In the genomic region with DNA sequence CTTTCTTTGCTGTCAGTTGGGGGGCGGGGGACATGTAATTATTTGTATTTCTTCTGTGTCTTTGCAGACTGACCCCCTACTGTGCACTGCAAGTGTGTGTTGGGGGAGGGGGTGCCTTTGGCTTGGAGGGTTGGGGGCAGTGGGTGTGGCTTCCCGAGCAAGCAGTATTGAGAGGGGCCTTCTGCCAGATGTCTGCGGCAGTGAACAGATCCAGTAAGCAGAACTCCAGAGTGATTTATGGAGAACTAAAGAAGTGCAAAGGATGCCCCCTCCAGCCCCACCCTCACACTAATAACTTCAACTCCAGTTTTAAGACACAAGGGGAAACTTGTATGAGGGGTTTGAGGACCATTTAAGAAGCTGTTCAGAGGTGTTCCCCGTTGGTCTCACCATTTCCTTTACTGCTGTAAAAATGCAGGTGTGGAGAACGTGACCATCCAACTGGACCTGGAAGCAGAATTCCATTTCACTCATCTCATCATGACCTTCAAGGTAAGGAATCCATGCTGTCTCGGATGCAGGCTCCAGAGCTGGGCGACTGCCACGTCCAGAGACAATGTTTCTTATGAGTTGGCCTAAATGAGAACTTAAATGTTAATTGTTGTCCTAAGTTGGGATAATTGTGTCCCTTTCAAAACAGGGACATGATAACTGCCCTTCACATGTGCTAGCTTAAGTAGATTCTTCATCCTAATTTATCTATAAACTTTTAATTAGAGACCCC, we compare ENCODE assay signal across 14 mouse cellular contexts. TPM values are rescaled to one million over a fixed set of nuclear protein-coding genes. Genes with fewer than 3 reads are reported as not detected.
A peak's percentile ranks its signal among the peaks of the same experiment; 100 is the strongest.
DNase-seq lines count a peak whose midpoint lies in the region; ATAC-seq lines count a peak whose summit lies in the region.
"Had no signal": no experiment of that assay in that cellular context is flagged by ENCODE, and none has a peak within 500 bp of the region (broad histone marks: within the 10 kb centered on the region; RNA-seq: fewer than 3 reads in every experiment).

No protein-coding gene starts in this region.

- 0 out of 2 replicates have a peak, but pooled peaks have one; percentile 8 for ATAC-seq in heart, embryonic 16.5 days (replicated peaks; ENCODE audit: extremely low read depth, insufficient read depth, low FRiP score)
- peak; percentile 30 for ATAC-seq in lung, embryonic 16.5 days (ENCODE audit: low read depth)
- ATAC-seq in embryonic facial prominence, embryonic 13.5 days (ENCODE audit: insufficient number of reproducible peaks, insufficient read depth, low FRiP score, low TSS enrichment, low read depth), result no peak
- ATAC-seq in stomach, embryonic 14.5 days (ENCODE audit: insufficient number of reproducible peaks, insufficient read depth, low FRiP score, low read depth), result peak; percentile 7; the same call in 1 of the 2 replicates
- no peak for ATAC-seq in hindbrain, embryonic 12.5 days (ENCODE audit: low FRiP score)

- peak overlapping the region; percentile 0; the same call in 1 of the 2 replicates for H3K9ac ChIP-seq in heart, embryonic 16.5 days (ENCODE audit: low read length)
- H3K9ac ChIP-seq in lung, embryonic 16.5 days (ENCODE audit: low read length), result peak overlapping the region; percentile 37; the same call in 1 of the 2 replicates
- H3K9ac ChIP-seq in embryonic facial prominence, embryonic 13.5 days, result 0 out of 2 replicates have a peak overlapping the region, but pooled peaks have one; percentile 1
- no peak overlapping the region for H3K9ac ChIP-seq in stomach, embryonic 14.5 days (replicated peaks; ENCODE audit: low read depth, low read length)
- no peak overlapping the region for H3K9ac ChIP-seq in hindbrain, embryonic 12.5 days

- H3K36me3 ChIP-seq in heart, embryonic 16.5 days (ENCODE audit: control insufficient read depth, insufficient read depth), result peaks cover 57% of the 10 kb centered on the region
- peaks cover 36% of the 10 kb centered on the region for H3K36me3 ChIP-seq in lung, embryonic 16.5 days (ENCODE audit: control insufficient read depth, insufficient read depth, low read length)
- peaks cover 75% of the 10 kb centered on the region for H3K36me3 ChIP-seq in embryonic facial prominence, embryonic 13.5 days
- peaks cover 74% of the 10 kb centered on the region for H3K36me3 ChIP-seq in stomach, embryonic 14.5 days (ENCODE audit: control insufficient read depth, insufficient read depth, low read length)
- H3K36me3 ChIP-seq in hindbrain, embryonic 12.5 days, result no peaks in the 10 kb centered on the region

- H3K9me3 ChIP-seq in heart, embryonic 16.5 days (replicated peaks; ENCODE audit: control insufficient read depth, low read length), result no peaks in the 10 kb centered on the region
- H3K9me3 ChIP-seq in lung, embryonic 16.5 days (ENCODE audit: control insufficient read depth, low read length), result no peaks in the 10 kb centered on the region
- H3K9me3 ChIP-seq in embryonic facial prominence, embryonic 13.5 days, result no peaks in the 10 kb centered on the region
- H3K9me3 ChIP-seq in stomach, embryonic 14.5 days (ENCODE audit: control insufficient read depth, low read depth, low read length), result no peaks in the 10 kb centered on the region
- H3K9me3 ChIP-seq in hindbrain, embryonic 12.5 days (replicated peaks), result no peaks in the 10 kb centered on the region

- no peak overlapping the region for H3K4me3 ChIP-seq in heart, embryonic 16.5 days (ENCODE audit: low read length)
- 0 out of 2 replicates have a peak overlapping the region, but pooled peaks have one; percentile 17 for H3K4me3 ChIP-seq in lung, embryonic 16.5 days (ENCODE audit: low read length)
- no peak overlapping the region for H3K4me3 ChIP-seq in embryonic facial prominence, embryonic 13.5 days
- 0 out of 2 replicates have a peak overlapping the region, but pooled peaks have one; percentile 3 for H3K4me3 ChIP-seq in stomach, embryonic 14.5 days (ENCODE audit: low read depth, low read length)
- H3K4me3 ChIP-seq in hindbrain, embryonic 12.5 days, result no peak overlapping the region

- peaks cover 56% of the 10 kb centered on the region for H3K4me1 ChIP-seq in heart, embryonic 16.5 days (ENCODE audit: control insufficient read depth, insufficient read depth, low read length)
- peaks cover 51% of the 10 kb centered on the region for H3K4me1 ChIP-seq in lung, embryonic 16.5 days (replicated peaks; ENCODE audit: control insufficient read depth, insufficient read depth, low read length)
- H3K4me1 ChIP-seq in embryonic facial prominence, embryonic 13.5 days, result peaks cover 68% of the 10 kb centered on the region
- peaks cover 64% of the 10 kb centered on the region for H3K4me1 ChIP-seq in stomach, embryonic 14.5 days (ENCODE audit: control insufficient read depth, insufficient read depth, low read length)
- H3K4me1 ChIP-seq in hindbrain, embryonic 12.5 days, result peaks cover 9% of the 10 kb centered on the region

- H3K27me3 ChIP-seq in heart, embryonic 16.5 days (ENCODE audit: control insufficient read depth, insufficient read depth, low read length), result no peaks in the 10 kb centered on the region
- no peaks in the 10 kb centered on the region for H3K27me3 ChIP-seq in lung, embryonic 16.5 days (ENCODE audit: control insufficient read depth, insufficient read depth, low read depth, low read length)
- no peaks in the 10 kb centered on the region for H3K27me3 ChIP-seq in embryonic facial prominence, embryonic 13.5 days
- no peaks in the 10 kb centered on the region for H3K27me3 ChIP-seq in stomach, embryonic 14.5 days (ENCODE audit: control insufficient read depth, insufficient read depth, low read length)
- peaks cover 7% of the 10 kb centered on the region for H3K27me3 ChIP-seq in hindbrain, embryonic 12.5 days

- no peak for DNase-seq in heart, postnatal 14 days
- no peak for DNase-seq in lung, postnatal 14 days
- no peak for DNase-seq in layer of hippocampus, adult 11-12 months (ENCODE audit: low spot score)
- DNase-seq: cerebellum, adult 9-10 months had no signal

- H3K4me2 ChIP-seq in heart, embryonic 16.5 days (ENCODE audit: low read depth, low read length), result 0 out of 2 replicates have a peak overlapping the region, but pooled peaks have one; percentile 17
- H3K4me2 ChIP-seq in lung, embryonic 16.5 days (ENCODE audit: low read depth, low read length), result peak overlapping the region; percentile 45
- H3K4me2 ChIP-seq in embryonic facial prominence, embryonic 13.5 days, result peak overlapping the region; percentile 39
- peak overlapping the region; percentile 33 for H3K4me2 ChIP-seq in stomach, embryonic 14.5 days (replicated peaks; ENCODE audit: low read depth, low read length)
- no peak overlapping the region for H3K4me2 ChIP-seq in hindbrain, embryonic 12.5 days (replicated peaks)

- intact Hi-C loops in heart, postnatal 14 days (cut with DNase I), result no loop called here

- H3K27ac ChIP-seq in heart, embryonic 16.5 days (ENCODE audit: low read length), result peak overlapping the region; percentile 87
- peak overlapping the region; percentile 94 for H3K27ac ChIP-seq in lung, embryonic 16.5 days (ENCODE audit: low read length)
- peak overlapping the region; percentile 80 for H3K27ac ChIP-seq in embryonic facial prominence, embryonic 13.5 days
- H3K27ac ChIP-seq in stomach, embryonic 14.5 days (ENCODE audit: low read length), result peak overlapping the region; percentile 84; the same call in 1 of the 2 replicates
- H3K27ac ChIP-seq in hindbrain, embryonic 12.5 days, result no peak overlapping the region
- H3K27ac ChIP-seq: macrophage had no signal

- 37% methylated on average over 8 of the region's 8 CpGs for WGBS in heart, embryonic 16.5 days
- 29% methylated on average over 8 of the region's 8 CpGs for WGBS in lung, embryonic 16.5 days
- 57% methylated on average over 8 of the region's 8 CpGs for WGBS in embryonic facial prominence, embryonic 13.5 days
- 36% methylated on average over 8 of the region's 8 CpGs for WGBS in stomach, embryonic 14.5 days
- WGBS in hindbrain, embryonic 12.5 days, result 65% methylated on average over 8 of the region's 8 CpGs

RNA-seq across cellular contexts. Expression of a gene that starts 7.1 kb away (rescaled TPM):
- polyA plus RNA-seq in heart, embryonic 16.5 days (2015; fragmentation: Nextera tagmentation; extraction: Ambion mirVana), result 92.1 and 113 TPM in 2 replicates
- total RNA-seq in heart, postnatal 14 days (2021), result 100 to 1,000 TPM; 158 to 162 TPM
- polyA plus RNA-seq in lung, embryonic 16.5 days (2015; fragmentation: Nextera tagmentation; extraction: Ambion mirVana), result 121 and 131 TPM in 2 replicates
- polyA plus RNA-seq in embryonic facial prominence, embryonic 13.5 days (2015; fragmentation: Nextera tagmentation; extraction: Ambion mirVana), result 61.9 and 85.0 TPM in 2 replicates
- 98.2 TPM in 2 replicates for polyA plus RNA-seq in stomach, embryonic 14.5 days (2014; fragmentation: Nextera tagmentation; extraction: Ambion mirVana)
- 33.7 and 41.5 TPM in 2 replicates for polyA plus RNA-seq in hindbrain, embryonic 12.5 days (2016; fragmentation: Nextera tagmentation; extraction: Ambion mirVana)
- total RNA-seq: hematopoietic stem cell, adult 5-6 weeks had no signal

RNA-seq across cellular contexts. Expression of a gene that starts 31.6 kb away (rescaled TPM):
- not detected in 2 replicates for polyA plus RNA-seq in heart, embryonic 16.5 days (2015; fragmentation: Nextera tagmentation; extraction: Ambion mirVana)
- total RNA-seq in heart, postnatal 14 days (2021), result not detected
- polyA plus RNA-seq in lung, embryonic 16.5 days (2015; fragmentation: Nextera tagmentation; extraction: Ambion mirVana), result not detected in 2 replicates
- not detected in 2 replicates for polyA plus RNA-seq in embryonic facial prominence, embryonic 13.5 days (2015; fragmentation: Nextera tagmentation; extraction: Ambion mirVana)
- polyA plus RNA-seq in stomach, embryonic 14.5 days (2014; fragmentation: Nextera tagmentation; extraction: Ambion mirVana), result not detected in 2 replicates
- not detected in 2 replicates for polyA plus RNA-seq in hindbrain, embryonic 12.5 days (2016; fragmentation: Nextera tagmentation; extraction: Ambion mirVana)
- total RNA-seq: hematopoietic stem cell, adult 5-6 weeks; layer of hippocampus, adult 18-20 months; left cerebral cortex, postnatal 10 days had no signal
- polyA plus RNA-seq: brain, embryonic 14.5 days; macrophage had no signal

Comparison
In these comparisons a context has a peak if more than half of its experiments do, and no peak if none do; other contexts are left out.
1. ATAC-seq: peak in heart, embryonic 16.5 days (single experiment), lung, embryonic 16.5 days (single experiment) and stomach, embryonic 14.5 days (single experiment); none in embryonic facial prominence, embryonic 13.5 days (single experiment) and hindbrain, embryonic 12.5 days (single experiment).
2. H3K4me3 ChIP-seq: peak in lung, embryonic 16.5 days (single experiment) and stomach, embryonic 14.5 days (single experiment); none in heart, embryonic 16.5 days (single experiment), embryonic facial prominence, embryonic 13.5 days (single experiment) and hindbrain, embryonic 12.5 days (single experiment).
3. H3K9ac ChIP-seq: peak in heart, embryonic 16.5 days (single experiment), lung, embryonic 16.5 days (single experiment) and embryonic facial prominence, embryonic 13.5 days (single experiment); none in stomach, embryonic 14.5 days (single experiment) and hindbrain, embryonic 12.5 days (single experiment).